Mouse (Mus musculus) cortical plate, adult 2 months (tissue): ENCODE results near the gene Dpep2nb. TPM values are rescaled to one million over a fixed set of nuclear protein-coding genes. Genes with fewer than 3 reads are reported as not detected.

Experiments
- H3K27ac ChIP-seq: fragments of 200-500 bp; 2 replicates; pipeline ENCODE4 v1.5.1; 2012; ENCODE audit warnings: low read length, control low read depth, inconsistent platforms; ENCODE audit not compliant: insufficient read depth
- H3K4me1 ChIP-seq: fragments of 200-500 bp; 2 replicates; pipeline ENCODE4 v1.6.1; 2011; ENCODE audit warnings: low read length; ENCODE audit not compliant: control insufficient read depth, insufficient read depth
- H3K4me3 ChIP-seq: fragments of 200-500 bp; 2 replicates; pipeline ENCODE4 v1.5.1; 2011; ENCODE audit warnings: mild to moderate bottlenecking, low read length, control low read depth; ENCODE audit not compliant: insufficient read depth
- CTCF ChIP-seq: fragments of 200-500 bp; IDR thresholded peaks from 2 replicates; pipeline ENCODE4 v1.5.1; 2011; ENCODE audit warnings: mild to moderate bottlenecking, control low read depth, low read length; ENCODE audit not compliant: insufficient read depth; ENCODE audit errors: extremely low read depth
- POLR2A ChIP-seq: fragments of 200-500 bp; IDR thresholded peaks from 2 replicates; pipeline ENCODE4 v1.6.1; 2011; ENCODE audit warnings: mild to moderate bottlenecking, low read length, control low read depth; ENCODE audit not compliant: insufficient read depth; ENCODE audit errors: extremely low read depth
- polyA plus RNA-seq: library from polyadenylated mRNA; depleted of rRNA; stranded (reverse); fragments of >200 nt; gene quantifications from 2 replicates; pipeline ENCODE4 v1.2.3, GENCODE M21; 2012

Gene Dpep2nb
- polyA plus RNA-seq, 1 experiment: 0.08 TPM

DNA sequence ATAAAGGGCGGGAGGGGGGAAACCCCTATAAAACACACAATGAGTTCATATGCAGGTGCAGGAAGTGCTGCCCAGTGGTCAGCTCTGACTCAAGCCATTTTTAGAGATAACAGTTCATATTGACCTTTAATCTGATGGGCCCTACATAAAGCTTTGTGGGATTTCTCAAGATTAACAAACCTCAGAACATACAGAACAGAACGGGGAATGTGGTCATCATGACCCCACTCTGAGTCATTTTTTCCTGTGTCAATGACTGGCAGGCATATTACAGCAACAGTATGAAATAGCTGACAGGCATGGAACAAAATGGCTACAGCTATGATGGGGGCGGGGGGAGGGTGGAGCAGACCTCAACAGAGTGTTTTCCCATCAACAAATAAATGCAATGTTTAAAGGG, 1.4 kb upstream of the Dpep2nb start:
- TF ChIP-seq CTCF: no peak
- TF ChIP-seq POLR2A: no peak

DNA sequence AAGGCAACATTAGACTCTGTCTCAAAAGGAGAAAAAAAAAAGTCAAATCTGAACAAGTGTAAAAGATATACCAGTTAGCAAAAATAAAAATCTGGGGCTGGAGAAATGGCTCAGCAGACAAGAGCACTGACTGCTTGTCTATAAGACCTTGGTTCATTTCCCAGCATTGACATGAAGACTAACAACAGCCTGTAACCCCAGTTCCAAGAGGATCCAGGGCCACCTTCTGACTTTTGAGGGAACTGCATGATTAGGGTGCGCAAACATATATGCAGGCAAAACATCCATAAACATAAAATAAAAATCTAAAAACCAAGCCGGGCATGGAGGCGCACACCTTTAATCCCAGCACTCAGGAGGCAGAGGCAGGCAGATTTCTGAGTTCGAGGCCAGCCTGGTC, 638 bp upstream of the Dpep2nb start:
- TF ChIP-seq CTCF: no peak
- TF ChIP-seq POLR2A: no peak
- Histone ChIP-seq H3K4me1 (peaks cover 2% of the 10 kb centered on the region; the same call in 1 of the 2 replicates), H3K27ac (no peak overlapping the region), H3K4me3 (no peak overlapping the region)

More for the DNA sequence above, 1.4 kb upstream of the Dpep2nb start:
- Histone ChIP-seq H3K4me1 (peaks cover 2% of the 10 kb centered on the region; the same call in 1 of the 2 replicates), H3K4me3 (no peak overlapping the region), H3K27ac (no peak overlapping the region)

DNA sequence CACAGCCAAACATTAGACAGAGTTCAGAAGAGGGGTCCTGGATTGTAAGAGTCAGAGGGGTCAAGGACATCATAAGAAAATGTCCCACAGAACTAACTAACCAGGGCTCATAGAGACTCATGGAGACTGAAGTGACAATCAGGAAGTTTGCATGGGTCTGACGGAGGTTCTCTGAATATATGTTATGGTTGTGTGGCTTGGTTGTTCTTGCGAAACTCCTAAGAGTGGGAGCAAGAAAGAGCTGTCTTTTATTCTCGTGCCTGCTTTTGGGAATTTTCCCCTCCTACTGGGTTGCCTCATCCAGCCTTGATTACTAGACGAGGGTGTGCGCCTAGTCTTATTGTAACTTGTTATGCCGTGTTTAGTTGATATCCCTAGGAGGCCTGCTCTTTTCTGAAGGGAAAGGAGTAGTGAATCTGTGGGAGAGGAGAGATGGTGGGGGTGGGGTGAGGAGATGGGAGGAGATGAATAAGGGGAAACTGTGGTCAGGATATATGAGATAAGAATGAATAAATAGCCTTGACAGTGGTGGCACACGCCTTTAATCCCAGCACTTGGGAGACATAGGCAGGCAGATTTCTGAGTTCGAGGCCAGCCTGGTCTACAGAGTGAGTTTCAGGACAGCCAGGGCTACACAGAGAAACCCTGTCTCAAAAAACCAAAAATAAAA, 1.1 kb downstream of the Dpep2nb start:
- Histone ChIP-seq H3K4me1 (no peaks in the 10 kb centered on the region), H3K27ac (no peak overlapping the region), H3K4me3 (no peak overlapping the region)
- TF ChIP-seq CTCF: no peak
- TF ChIP-seq POLR2A: no peak

DNA sequence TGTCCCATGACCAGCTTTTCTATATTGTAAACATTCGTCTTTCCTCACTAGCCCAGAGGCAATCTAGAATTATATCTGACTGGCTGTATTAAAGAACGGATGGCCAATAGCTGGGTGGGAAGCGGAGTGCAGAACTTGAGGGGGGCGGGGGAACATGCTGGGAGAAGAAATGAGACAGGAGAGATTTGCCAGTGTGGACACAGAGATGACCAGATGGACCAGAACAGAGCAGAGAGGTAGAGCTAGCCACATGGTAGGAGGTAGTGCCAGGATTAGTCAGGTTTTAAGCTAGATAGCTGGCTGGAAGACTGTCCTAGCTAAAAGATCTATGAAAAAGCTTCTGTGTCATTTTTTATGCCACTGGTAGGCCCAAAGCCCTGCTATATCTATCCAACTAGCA, 3.9 kb downstream of the Dpep2nb start:
- H3K27ac ChIP-seq: no peak overlapping the region
- TF ChIP-seq POLR2A: no peak
- TF ChIP-seq CTCF: no peak
- no peak overlapping the region for H3K4me3 ChIP-seq
- H3K4me1 ChIP-seq: no peaks in the 10 kb centered on the region

DNA sequence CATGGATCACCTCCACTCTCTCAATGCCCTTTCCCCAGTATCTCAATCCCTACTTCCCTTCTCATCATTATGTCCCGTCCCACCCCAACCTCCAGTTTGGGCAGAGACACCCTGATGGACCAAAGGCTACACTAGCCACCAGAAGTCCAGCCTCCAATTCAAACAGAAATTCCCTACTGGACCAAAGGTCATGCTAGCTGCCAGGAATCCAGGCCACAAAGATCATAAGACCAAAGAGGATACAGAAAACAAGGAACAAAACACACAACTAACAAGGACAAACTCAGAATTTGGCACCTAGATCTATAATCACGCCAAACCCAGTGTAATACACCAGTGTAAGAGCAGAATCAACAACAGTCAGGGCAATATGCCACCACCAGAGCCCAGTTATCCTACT, 6.8 kb downstream of the Dpep2nb start:
- H3K4me1 ChIP-seq: no peaks in the 10 kb centered on the region
- no peak overlapping the region for H3K27ac ChIP-seq
- TF ChIP-seq POLR2A (no peak), CTCF (no peak)
- H3K4me3 ChIP-seq: no peak overlapping the region

DNA sequence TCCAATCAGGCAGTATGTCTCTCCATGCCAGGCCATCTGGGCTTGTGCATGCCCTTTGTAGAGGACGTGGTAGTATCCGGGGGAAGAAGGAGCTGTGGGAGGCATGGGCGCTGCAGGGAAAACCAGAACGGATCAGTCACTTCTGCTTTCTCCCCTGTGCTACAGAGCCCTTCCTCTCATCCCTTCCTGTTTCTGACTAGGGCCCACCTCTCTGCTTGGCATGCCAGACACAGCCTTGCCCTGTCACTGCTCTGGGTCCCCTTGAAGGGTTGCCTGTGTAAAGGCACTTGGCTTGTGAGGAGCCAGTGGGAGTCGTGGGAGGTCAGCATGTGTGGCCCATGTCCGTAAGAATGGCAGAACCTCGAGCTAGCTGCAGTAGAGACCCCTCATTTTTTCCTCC, 9.4 kb downstream of the Dpep2nb start:
- Histone ChIP-seq H3K4me3 (no peak overlapping the region), H3K4me1 (no peaks in the 10 kb centered on the region), H3K27ac (no peak overlapping the region)
- TF ChIP-seq POLR2A: no peak
- no peak for TF ChIP-seq CTCF

DNA sequence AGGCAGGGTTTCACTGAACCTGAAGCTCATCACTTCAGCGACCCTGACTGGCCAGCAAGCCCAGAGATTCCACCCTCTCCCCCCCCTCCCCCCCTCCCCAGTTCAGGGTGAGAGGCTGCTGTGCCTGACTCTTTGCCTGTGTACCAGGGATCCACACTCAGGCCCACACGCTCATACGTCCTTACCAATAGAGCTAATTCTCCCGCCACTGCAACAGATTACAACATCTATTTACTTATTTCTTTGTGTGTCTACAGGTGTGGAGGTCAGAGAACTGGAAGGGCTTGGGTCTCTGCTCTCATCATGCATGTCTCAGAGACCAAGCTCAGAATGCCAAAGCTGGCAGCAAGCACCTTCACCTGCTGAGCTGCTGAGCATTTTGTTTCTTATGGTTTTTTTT, 12.5 kb downstream of the Dpep2nb start:
- no peak overlapping the region for H3K4me3 ChIP-seq
- TF ChIP-seq CTCF (no peak), POLR2A (no peak)
- no peak overlapping the region for H3K27ac ChIP-seq
- no peaks in the 10 kb centered on the region for H3K4me1 ChIP-seq

DNA sequence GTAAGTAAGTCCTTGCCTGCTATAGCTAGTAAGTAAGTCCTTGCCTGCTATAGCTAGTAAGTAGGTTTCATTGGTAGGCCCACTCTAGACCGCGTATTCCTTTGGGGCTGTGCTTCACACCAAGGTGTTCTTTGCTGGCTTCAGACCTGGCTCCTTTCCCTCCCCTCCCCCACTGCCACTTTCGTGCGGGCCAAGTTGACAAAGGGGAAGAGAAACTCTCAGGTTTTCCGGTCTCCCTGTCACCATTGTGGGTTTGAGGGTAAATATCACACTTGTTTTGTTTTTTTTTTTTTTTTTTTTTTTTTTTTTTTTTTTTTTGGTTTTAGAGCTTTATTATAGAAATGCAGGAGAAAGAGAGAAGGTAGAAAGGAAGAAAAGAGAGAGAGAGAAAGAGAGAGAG, 13.3 kb downstream of the Dpep2nb start:
- Histone ChIP-seq H3K27ac (no peak overlapping the region), H3K4me1 (no peaks in the 10 kb centered on the region), H3K4me3 (no peak overlapping the region)
- TF ChIP-seq CTCF: no peak
- TF ChIP-seq POLR2A: no peak

DNA sequence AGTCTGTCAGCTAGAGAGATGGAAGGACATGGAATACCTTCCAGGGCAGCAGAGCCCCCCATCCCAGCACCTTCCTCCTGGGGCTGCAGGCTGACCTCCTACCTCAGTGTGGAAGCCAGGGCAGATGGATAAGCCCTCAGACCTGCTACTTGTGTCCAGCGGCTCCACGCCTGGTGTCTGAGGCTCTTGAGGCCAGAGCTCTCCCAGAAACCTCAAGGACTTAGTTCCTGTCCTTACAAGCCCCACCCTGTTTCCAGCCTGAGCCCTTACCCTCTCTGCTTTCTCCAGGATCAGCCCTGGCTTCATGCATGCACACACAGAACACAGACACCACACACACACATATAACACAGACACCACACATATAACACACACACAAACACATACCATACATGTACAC, 14.2 kb downstream of the Dpep2nb start:
- TF ChIP-seq CTCF (no peak), POLR2A (no peak)
- no peak overlapping the region for H3K4me3 ChIP-seq
- H3K4me1 ChIP-seq: no peaks in the 10 kb centered on the region
- no peak overlapping the region for H3K27ac ChIP-seq

DNA sequence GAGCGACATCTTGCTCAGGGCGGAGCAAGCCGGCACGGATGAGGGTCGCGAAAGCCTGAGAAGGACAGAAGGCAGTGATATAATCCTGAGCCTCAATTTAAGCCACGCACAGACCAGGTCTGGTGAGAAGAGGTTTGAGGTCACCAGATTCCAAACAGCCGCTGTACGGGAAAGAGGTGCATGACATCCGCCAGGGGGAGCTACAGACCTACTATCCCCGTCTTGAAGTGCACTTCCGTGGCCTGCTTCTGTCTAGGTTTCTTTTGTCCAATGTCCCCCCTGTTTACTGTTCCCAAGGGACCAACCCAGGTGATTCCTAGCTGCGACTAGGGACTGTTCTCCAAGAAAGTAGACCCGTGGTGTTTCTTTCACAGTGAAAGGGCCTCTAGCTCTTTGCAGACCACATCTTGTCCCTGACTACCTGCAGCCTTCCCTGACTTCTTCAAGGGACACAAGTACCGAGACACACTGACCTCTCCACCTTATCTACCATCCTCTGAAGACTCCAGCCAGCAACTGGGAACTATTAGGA, 14.9 kb downstream of the Dpep2nb start, which contains the start of gene Dus2:
Gene Dus2, plus strand, starts transcription at position 482 of the 532 bp plus-strand sequence.
- TF ChIP-seq CTCF (peak; percentile 89), POLR2A (no peak)
- no peaks in the 10 kb centered on the region for H3K4me1 ChIP-seq
- H3K27ac ChIP-seq: no peak within 1 kb of the TSS
- H3K4me3 ChIP-seq: no peak within 1 kb of the TSS
